Mouse (Mus musculus): ENCODE measurements around the gene Chad. TPM values are rescaled to one million over a fixed set of nuclear protein-coding genes. Genes with fewer than 3 reads are reported as not detected.

Gene Chad
- polyA plus RNA-seq, 1 experiment: 0.10 TPM

GRCm38 (mm10) chr11:94602356-94602955 lies 37.6 kb downstream of the Chad start:
- peak overlapping the region; percentile 58 for H3K4me2 ChIP-seq (ENCODE audit: low read depth)
- peak overlapping the region; percentile 55 for H3K4me3 ChIP-seq
- TF ChIP-seq E2F4 (IDR thresholded peaks at IDR 0.05; ENCODE audit: insufficient read depth): no peak
- TF ChIP-seq MYOG (IDR thresholded peaks at IDR 0.05; ENCODE audit: control insufficient read depth in 1 of 3, insufficient read depth in 1 of 3, insufficient read length in 2 of 3, low read depth in 2 of 3): no peak
- TF ChIP-seq USF1 (IDR thresholded peaks at IDR 0.05; ENCODE audit: low read depth): no peak
- no peak for TF ChIP-seq REST (IDR thresholded peaks at IDR 0.05; ENCODE audit: insufficient read depth, insufficient read length)
- no peak for TF ChIP-seq CEBPB (IDR thresholded peaks at IDR 0.05; ENCODE audit: insufficient read depth, poor library complexity, severe bottlenecking)
- TF ChIP-seq TCF3 (IDR thresholded peaks at IDR 0.05; ENCODE audit: insufficient read length, low read depth): no peak
- TF ChIP-seq SRF (IDR thresholded peaks at IDR 0.05; ENCODE audit: control insufficient read depth, insufficient read length, low read depth): no peak
- TF ChIP-seq MAX (IDR thresholded peaks at IDR 0.05; ENCODE audit: low read depth): no peak
- TF ChIP-seq TCF12 (IDR thresholded peaks at IDR 0.05; ENCODE audit: insufficient read depth, poor library complexity, severe bottlenecking): no peak
- TF ChIP-seq MYOD1 (IDR thresholded peaks at IDR 0.05; ENCODE audit: control insufficient read depth in 1 of 3, insufficient read length in 2 of 3, low read depth in 2 of 3): no peak
- TF ChIP-seq POLR2A (IDR thresholded peaks at IDR 0.05; ENCODE audit: insufficient read length, low read depth): no peak
- TF ChIP-seq POLR2AphosphoS2 (IDR thresholded peaks at IDR 0.05; ENCODE audit: insufficient read length, low read depth): no peak
- no peaks in the 10 kb centered on the region for H3K27me3 ChIP-seq (ENCODE audit: control insufficient read depth, insufficient read depth, insufficient read length)
- no peaks in the 10 kb centered on the region for H3K79me2 ChIP-seq (ENCODE audit: control insufficient read depth, insufficient read depth)
- H3ac ChIP-seq (ENCODE audit: control insufficient read depth, insufficient read length): no peak overlapping the region
- H3K36me3 ChIP-seq (ENCODE audit: control insufficient read depth, insufficient read depth): no peaks in the 10 kb centered on the region

- Histone ChIP-seq H3K36me3 (ENCODE audit: control insufficient read depth, insufficient read depth) (no peaks in the 10 kb centered on the region), H3ac (ENCODE audit: control insufficient read depth, insufficient read length) (no peak overlapping the region), H3K4me2 (ENCODE audit: low read depth) (no peak overlapping the region), H3K4me3 (no peak overlapping the region), H3K79me2 (ENCODE audit: control insufficient read depth, insufficient read depth) (no peaks in the 10 kb centered on the region), H3K27me3 (ENCODE audit: control insufficient read depth, insufficient read depth, insufficient read length) (no peaks in the 10 kb centered on the region)
- no peak for TF ChIP-seq USF1 (IDR thresholded peaks at IDR 0.05; ENCODE audit: low read depth)
- TF ChIP-seq MYOG (IDR thresholded peaks at IDR 0.05; ENCODE audit: control insufficient read depth in 1 of 3, insufficient read depth in 1 of 3, insufficient read length in 2 of 3, low read depth in 2 of 3): no peak
- no peak for TF ChIP-seq POLR2AphosphoS2 (IDR thresholded peaks at IDR 0.05; ENCODE audit: insufficient read length, low read depth)
- TF ChIP-seq SRF (IDR thresholded peaks at IDR 0.05; ENCODE audit: control insufficient read depth, insufficient read length, low read depth): no peak
- TF ChIP-seq E2F4 (IDR thresholded peaks at IDR 0.05; ENCODE audit: insufficient read depth): no peak
- TF ChIP-seq POLR2A (IDR thresholded peaks at IDR 0.05; ENCODE audit: insufficient read length, low read depth): no peak
- no peak for TF ChIP-seq MAX (IDR thresholded peaks at IDR 0.05; ENCODE audit: low read depth)
- no peak for TF ChIP-seq CEBPB (IDR thresholded peaks at IDR 0.05; ENCODE audit: insufficient read depth, poor library complexity, severe bottlenecking)
- TF ChIP-seq REST (IDR thresholded peaks at IDR 0.05; ENCODE audit: insufficient read depth, insufficient read length): no peak
- TF ChIP-seq MYOD1 (IDR thresholded peaks at IDR 0.05; ENCODE audit: control insufficient read depth in 1 of 3, insufficient read length in 2 of 3, low read depth in 2 of 3): no peak
- TF ChIP-seq TCF12 (IDR thresholded peaks at IDR 0.05; ENCODE audit: insufficient read depth, poor library complexity, severe bottlenecking): no peak
- no peak for TF ChIP-seq TCF3 (IDR thresholded peaks at IDR 0.05; ENCODE audit: insufficient read length, low read depth)
Measured at GRCm38 (mm10) chr11:94610744-94611740, 46.2 kb downstream of the Chad start.

GRCm38 (mm10) chr11:94614603-94615002 lies 49.8 kb downstream of the Chad start:
- no peak overlapping the region for H3K4me3 ChIP-seq
- no peak overlapping the region for H3ac ChIP-seq (ENCODE audit: control insufficient read depth, insufficient read length)
- no peaks in the 10 kb centered on the region for H3K36me3 ChIP-seq (ENCODE audit: control insufficient read depth, insufficient read depth)
- H3K4me2 ChIP-seq (ENCODE audit: low read depth): no peak overlapping the region
- no peaks in the 10 kb centered on the region for H3K27me3 ChIP-seq (ENCODE audit: control insufficient read depth, insufficient read depth, insufficient read length)
- TF ChIP-seq CEBPB (IDR thresholded peaks at IDR 0.05; ENCODE audit: insufficient read depth, poor library complexity, severe bottlenecking) (no peak), E2F4 (IDR thresholded peaks at IDR 0.05; ENCODE audit: insufficient read depth) (no peak), USF1 (IDR thresholded peaks at IDR 0.05; ENCODE audit: low read depth) (no peak), TCF12 (IDR thresholded peaks at IDR 0.05; ENCODE audit: insufficient read depth, poor library complexity, severe bottlenecking) (no peak), MAX (IDR thresholded peaks at IDR 0.05; ENCODE audit: low read depth) (no peak), POLR2AphosphoS2 (IDR thresholded peaks at IDR 0.05; ENCODE audit: insufficient read length, low read depth) (no peak), POLR2A (IDR thresholded peaks at IDR 0.05; ENCODE audit: insufficient read length, low read depth) (no peak), MYOD1 (IDR thresholded peaks at IDR 0.05; ENCODE audit: control insufficient read depth in 1 of 3, insufficient read length in 2 of 3, low read depth in 2 of 3) (no peak), REST (IDR thresholded peaks at IDR 0.05; ENCODE audit: insufficient read depth, insufficient read length) (no peak), TCF3 (IDR thresholded peaks at IDR 0.05; ENCODE audit: insufficient read length, low read depth) (no peak), MYOG (IDR thresholded peaks at IDR 0.05; ENCODE audit: control insufficient read depth in 1 of 3, insufficient read depth in 1 of 3, insufficient read length in 2 of 3, low read depth in 2 of 3) (no peak), SRF (IDR thresholded peaks at IDR 0.05; ENCODE audit: control insufficient read depth, insufficient read length, low read depth) (no peak)
- H3K79me2 ChIP-seq (ENCODE audit: control insufficient read depth, insufficient read depth): no peaks in the 10 kb centered on the region

GRCm38 (mm10) chr11:94615494-94615893 lies 50.6 kb downstream of the Chad start:
- H3K79me2 ChIP-seq (ENCODE audit: control insufficient read depth, insufficient read depth): no peaks in the 10 kb centered on the region
- H3K4me2 ChIP-seq (ENCODE audit: low read depth): no peak overlapping the region
- TF ChIP-seq MYOG (IDR thresholded peaks at IDR 0.05; ENCODE audit: control insufficient read depth in 1 of 3, insufficient read depth in 1 of 3, insufficient read length in 2 of 3, low read depth in 2 of 3) (no peak), POLR2AphosphoS2 (IDR thresholded peaks at IDR 0.05; ENCODE audit: insufficient read length, low read depth) (no peak), TCF12 (IDR thresholded peaks at IDR 0.05; ENCODE audit: insufficient read depth, poor library complexity, severe bottlenecking) (no peak), USF1 (IDR thresholded peaks at IDR 0.05; ENCODE audit: low read depth) (no peak), SRF (IDR thresholded peaks at IDR 0.05; ENCODE audit: control insufficient read depth, insufficient read length, low read depth) (no peak), CEBPB (IDR thresholded peaks at IDR 0.05; ENCODE audit: insufficient read depth, poor library complexity, severe bottlenecking) (no peak), REST (IDR thresholded peaks at IDR 0.05; ENCODE audit: insufficient read depth, insufficient read length) (no peak), E2F4 (IDR thresholded peaks at IDR 0.05; ENCODE audit: insufficient read depth) (no peak), TCF3 (IDR thresholded peaks at IDR 0.05; ENCODE audit: insufficient read length, low read depth) (no peak), MAX (IDR thresholded peaks at IDR 0.05; ENCODE audit: low read depth) (no peak), POLR2A (IDR thresholded peaks at IDR 0.05; ENCODE audit: insufficient read length, low read depth) (no peak), MYOD1 (IDR thresholded peaks at IDR 0.05; ENCODE audit: control insufficient read depth in 1 of 3, insufficient read length in 2 of 3, low read depth in 2 of 3) (no peak)

More at GRCm38 (mm10) chr11:94615494-94615893, 50.6 kb downstream of the Chad start:
- Histone ChIP-seq H3K36me3 (ENCODE audit: control insufficient read depth, insufficient read depth) (no peaks in the 10 kb centered on the region), H3K4me3 (no peak overlapping the region), H3ac (ENCODE audit: control insufficient read depth, insufficient read length) (no peak overlapping the region), H3K27me3 (ENCODE audit: control insufficient read depth, insufficient read depth, insufficient read length) (no peaks in the 10 kb centered on the region)

All from myocyte (in vitro differentiated cells).